Mouse (Mus musculus) heart, adult 18-20 months (tissue): ENCODE results near the gene Vti1b. TPM values are rescaled to one million over a fixed set of nuclear protein-coding genes. Genes with fewer than 3 reads are reported as not detected.

Source experiments
- DNase-seq, 2 experiments: peaks; one replicate each; pipeline ENCODE4 v3.0.0; 2021 to 2022; ENCODE audit warnings: mixed read lengths in 1 of 2
- total RNA-seq, 2 experiments: library from RNA; stranded (reverse); gene quantifications; 2 replicates each; pipeline ENCODE4 v1.2.3; 2021

The Vti1b gene
- total RNA-seq, 2 experiments from 2014 or later, result 108 to 115 TPM

DNA sequence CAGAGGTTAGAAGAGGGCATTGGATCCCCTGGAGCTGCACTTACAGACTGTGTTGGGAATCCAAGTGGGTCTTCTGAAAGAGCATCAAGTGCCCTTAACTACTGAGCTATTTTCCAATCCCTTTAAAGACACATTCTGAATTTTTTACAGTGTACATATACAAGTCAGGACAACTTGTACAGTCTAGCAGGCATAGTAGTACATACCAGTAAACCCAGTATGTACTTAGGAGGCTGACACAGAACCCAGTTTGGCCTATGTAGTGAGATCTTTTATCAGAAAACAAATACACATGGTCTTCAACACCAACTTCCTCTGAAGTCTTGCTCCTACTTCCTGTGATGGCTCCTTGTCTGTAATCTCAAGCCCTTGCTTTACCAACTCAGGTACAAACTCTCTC is 33.5 kb downstream of the Vti1b start:
- DNase-seq, result no peak

DNA sequence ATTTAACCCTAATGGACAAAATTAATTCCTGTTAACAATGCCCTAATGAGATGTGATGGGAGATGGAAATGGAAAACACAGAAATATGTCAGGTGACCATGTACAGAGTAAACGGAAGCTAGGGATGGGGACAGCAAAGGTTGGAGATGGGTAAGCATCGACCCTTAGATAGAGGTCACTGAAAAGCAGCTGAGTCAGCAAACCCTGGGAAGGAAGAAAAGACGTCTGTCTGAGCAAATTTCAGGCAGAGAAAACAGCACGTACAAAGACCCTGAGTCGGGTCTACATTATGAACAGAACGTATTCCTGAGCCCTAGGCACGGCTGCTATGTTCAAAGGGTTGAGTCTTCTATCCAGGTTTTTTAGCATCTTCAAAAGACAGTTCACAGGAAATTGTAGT is 35.5 kb downstream of the Vti1b start:
- DNase-seq, result no peak

- DNase-seq, result no peak
Observed at GRCm38 (mm10) chr12:79135105-79135504, 37.4 kb downstream of the Vti1b start.

- no peak for DNase-seq
Observed at GRCm38 (mm10) chr12:79134676-79135075, 37.8 kb downstream of the Vti1b start.

GRCm38 (mm10) chr12:79131706-79132460 is 40.6 kb downstream of the Vti1b start:
- DNase-seq, result no peak

DNA sequence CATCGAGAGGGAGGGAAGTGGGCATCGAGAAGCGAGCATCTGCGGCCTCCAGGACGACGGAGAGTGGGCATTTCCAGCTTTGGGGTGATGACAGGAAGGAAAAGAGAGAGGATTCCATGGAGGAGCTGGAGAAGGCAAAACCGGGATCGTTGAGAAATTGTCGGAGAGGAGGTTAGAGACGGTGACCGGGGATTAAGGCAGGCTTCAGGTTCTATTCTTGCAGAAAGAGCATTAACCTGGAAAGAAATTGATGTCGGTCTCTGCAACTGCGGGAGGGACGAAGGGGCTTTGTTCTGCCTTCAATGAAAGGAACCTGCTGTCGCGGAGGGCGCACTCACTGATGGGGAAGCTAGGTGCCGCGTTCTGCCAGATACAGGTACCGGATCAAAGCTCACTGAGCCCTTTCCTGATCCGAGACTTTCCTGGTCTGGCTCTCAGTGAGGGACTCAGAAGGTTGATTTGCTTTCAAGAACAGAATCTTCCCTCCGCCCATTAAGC is 41.2 kb downstream of the Vti1b start:
- no peak for DNase-seq

DNA sequence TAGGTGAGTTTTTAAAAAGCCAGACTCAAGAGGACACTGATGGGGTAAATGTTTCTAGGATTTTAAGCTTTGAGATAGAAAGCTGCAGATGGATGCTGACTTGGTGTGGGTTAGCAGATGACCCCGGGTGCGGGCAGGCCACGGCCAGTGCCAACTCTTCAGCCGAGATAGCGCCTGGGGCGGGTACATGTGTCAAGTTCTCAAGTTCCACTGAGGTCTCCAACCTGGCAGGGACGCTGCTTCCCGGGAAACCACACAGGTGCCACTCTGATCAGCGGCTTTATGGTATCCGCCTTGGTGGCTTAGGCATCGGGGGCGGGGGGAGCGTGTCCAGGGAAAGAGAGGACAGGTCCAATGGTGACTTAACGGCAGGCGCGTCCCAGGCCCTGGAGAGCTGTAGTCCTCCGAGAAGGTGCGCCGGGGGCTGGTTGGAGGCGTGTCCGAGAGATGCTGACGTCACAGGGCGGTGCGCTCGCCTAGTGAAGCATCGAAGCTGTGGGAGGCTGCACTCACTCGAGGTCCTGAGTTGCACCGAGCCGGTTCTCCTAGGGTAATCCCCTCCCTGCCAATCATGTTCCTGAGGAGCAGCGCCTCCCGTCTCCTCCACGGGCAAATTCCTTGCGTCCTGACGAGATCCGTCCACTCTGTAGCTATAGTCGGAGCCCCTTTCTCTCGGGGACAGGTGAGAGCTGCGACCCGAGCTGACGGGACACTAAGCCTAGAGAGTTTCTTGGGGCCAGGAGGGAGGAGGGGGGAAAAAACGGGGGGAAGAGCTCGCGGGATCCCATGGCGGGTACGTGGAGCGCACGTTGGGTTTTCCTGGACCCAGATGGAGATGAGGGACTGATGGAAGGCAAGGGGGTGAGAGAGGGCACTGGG is 41.9 kb downstream of the Vti1b start, which contains the start of gene Arg2:
TSS of gene Arg2 (plus strand) at position 479 of the 879 bp plus-strand sequence.
- peak; percentile 26 to 35 for DNase-seq

DNA sequence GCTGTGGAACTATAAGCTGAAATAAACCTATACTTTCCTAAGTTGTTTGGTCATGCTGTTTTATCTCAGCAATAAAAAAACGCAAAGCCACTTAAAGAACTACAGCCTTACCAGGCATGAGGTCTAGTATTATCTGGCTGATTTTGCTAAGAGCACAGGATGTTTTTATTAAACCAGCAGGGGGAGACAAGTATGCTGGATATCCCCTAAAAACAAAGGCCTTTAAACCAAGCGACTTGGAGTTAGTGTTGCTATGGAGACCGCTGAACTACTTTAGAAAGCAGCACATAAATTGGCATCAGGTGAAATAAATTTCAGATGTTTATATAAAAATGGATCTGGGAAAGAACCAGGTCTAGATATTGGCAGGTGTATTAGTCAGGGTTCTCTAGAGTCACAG is 49.6 kb downstream of the Vti1b start:
- DNase-seq, result no peak

DNA sequence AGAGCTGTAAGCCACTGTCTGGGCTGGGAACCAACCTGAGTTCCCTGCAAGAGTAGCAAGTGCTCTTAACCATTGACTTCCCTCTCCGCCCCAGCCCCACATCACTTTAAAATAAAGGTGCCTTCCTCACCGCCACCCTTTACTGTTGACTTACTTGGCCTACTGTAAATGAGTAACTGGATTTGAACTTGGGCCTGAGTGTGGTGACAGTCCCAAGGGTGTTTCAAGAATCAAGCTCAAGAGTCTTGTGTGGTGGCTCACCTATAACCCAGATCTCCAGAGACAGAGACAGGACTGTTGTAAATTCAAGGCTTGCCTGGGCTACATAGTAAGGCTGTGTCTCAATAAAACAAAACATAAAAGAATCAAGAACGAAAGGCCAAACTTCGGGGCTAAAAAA is 53.5 kb downstream of the Vti1b start:
- DNase-seq, result no peak

Other genes starting within 250 kb of the Vti1b start
- gene Tmem229b, start 165.0 kb downstream of the Vti1b start, total RNA-seq, result 1 to 10 TPM; 3.6 to 4.3 TPM
- 1 to 10 TPM; 1.2 to 2.5 TPM for gene Plekhh1, start 143.5 kb downstream of the Vti1b start, total RNA-seq
- gene Pigh, start 83.0 kb downstream of the Vti1b start, total RNA-seq, result 1 to 10 TPM; 2.9 to 3.0 TPM
- gene Arg2, start 41.9 kb downstream of the Vti1b start, total RNA-seq, result not detected
- 1 to 10 TPM; 2.6 to 3.7 TPM for gene Rdh11, start 19.6 kb upstream of the Vti1b start, total RNA-seq
- under 1 TPM; 0.30 to 0.77 TPM for gene Rdh12, start 36.2 kb upstream of the Vti1b start, total RNA-seq
- gene Zfyve26, start 123.6 kb upstream of the Vti1b start, total RNA-seq, result 10 to 100 TPM; 13.5 to 14.3 TPM
- under 1 TPM; 0.62 to 0.64 TPM for gene Rad51b, start 124.6 kb upstream of the Vti1b start, total RNA-seq